Mouse (Mus musculus): ENCODE data around the gene Tmem160.

Gene Tmem160

GRCm38 (mm10) chr7:16491759-16492158 is 39.2 kb downstream of the Tmem160 start:
- DNase-seq (ENCODE audit: low spot score in 2 of 2), result peak; percentile 55 to 56

GRCm38 (mm10) chr7:16492211-16492610 is 39.6 kb downstream of the Tmem160 start:
- no peak for DNase-seq (ENCODE audit: low spot score in 2 of 2)

- DNase-seq (ENCODE audit: low spot score in 2 of 2), result no peak
These were observed 40.8 kb downstream of the Tmem160 start for GRCm38 (mm10) chr7:16493361-16493760.

GRCm38 (mm10) chr7:16496260-16496659 is 43.7 kb downstream of the Tmem160 start:
- DNase-seq (ENCODE audit: low spot score in 2 of 2), result no peak

GRCm38 (mm10) chr7:16499671-16500104 is 47.1 kb downstream of the Tmem160 start:
- DNase-seq (ENCODE audit: low spot score in 2 of 2), result no peak

- no peak for DNase-seq (ENCODE audit: low spot score in 2 of 2)
These were observed 49.0 kb downstream of the Tmem160 start for GRCm38 (mm10) chr7:16501571-16501970.

- DNase-seq (ENCODE audit: low spot score in 2 of 2), result no peak
These were observed 52.1 kb downstream of the Tmem160 start for GRCm38 (mm10) chr7:16504573-16505225.

Measured in urinary bladder, postnatal 36 days (tissue).